Mouse (Mus musculus) brain, embryonic 14.5 days (tissue): ENCODE data around the gene Olfr691.

Experiments
- CTCF ChIP-seq: fragments of 200-500 bp; IDR thresholded peaks from 2 replicates; pipeline ENCODE4 v1.5.1; 2012; ENCODE audit warnings: inconsistent platforms, mild to moderate bottlenecking, moderate library complexity, borderline replicate concordance; ENCODE audit not compliant: insufficient read depth, insufficient read length; ENCODE audit errors: extremely low read depth
- POLR2A ChIP-seq: fragments of 200-500 bp; IDR thresholded peaks from 2 replicates; pipeline ENCODE4 v1.6.1; 2012; ENCODE audit warnings: mild to moderate bottlenecking, inconsistent platforms, borderline replicate concordance; ENCODE audit not compliant: poor library complexity, insufficient read depth, insufficient read length, severe bottlenecking; ENCODE audit errors: extremely low read depth

DNA sequence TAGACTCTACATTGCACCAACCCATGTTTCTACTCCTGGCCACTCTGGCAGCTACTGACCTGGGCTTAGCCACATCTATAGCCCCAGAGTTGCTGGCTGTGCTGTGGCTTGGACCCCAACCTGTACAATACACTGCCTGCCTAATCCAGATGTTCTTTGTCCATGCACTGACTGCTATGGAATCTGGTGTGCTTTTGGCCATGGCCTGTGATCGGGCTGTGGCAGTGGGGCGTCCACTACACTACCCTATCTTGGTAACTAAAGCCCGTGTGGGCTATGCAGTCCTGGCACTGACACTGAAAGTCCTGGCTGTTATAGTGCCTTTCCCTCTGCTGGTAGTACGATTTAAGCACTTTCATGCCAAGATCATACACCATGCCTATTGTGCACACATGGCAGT, 26.5 kb upstream of the Olfr691 start:
- TF ChIP-seq CTCF (no peak), POLR2A (no peak)
